Mouse (Mus musculus) liver, embryonic 15.5 days (tissue): Measurements from ENCODE around the gene Dync2h1. TPM values are rescaled to one million over a fixed set of nuclear protein-coding genes. Genes with fewer than 3 reads are reported as not detected.

ENCODE experiments used
- ATAC-seq: fragments of 200-750 bp; cut with Nextera tagmentation; 2 replicates; pipeline ENCODE4 v1.8.0; 2017; ENCODE audit warnings: moderate number of reproducible peaks, mild to moderate bottlenecking, moderate library complexity; ENCODE audit not compliant: insufficient read depth
- H3K27ac ChIP-seq: fragments of 300-500 bp; sonication (generic); replicated peaks from 2 replicates; pipeline ENCODE4 v1.5.1; 2015; ENCODE audit warnings: mild to moderate bottlenecking, inconsistent platforms
- H3K27me3 ChIP-seq: fragments of 300-500 bp; sonication (generic); 2 replicates; pipeline ENCODE4 v1.6.1; 2015; ENCODE audit warnings: mild to moderate bottlenecking, inconsistent platforms
- H3K36me3 ChIP-seq: fragments of 300-500 bp; sonication (generic); replicated peaks from 2 replicates; pipeline ENCODE4 v1.6.1; 2015; ENCODE audit warnings: moderate library complexity, mild to moderate bottlenecking, inconsistent platforms
- H3K4me1 ChIP-seq: fragments of 300-500 bp; sonication (generic); replicated peaks from 2 replicates; pipeline ENCODE4 v1.6.1; 2015; ENCODE audit warnings: inconsistent platforms
- H3K4me2 ChIP-seq: fragments of 300-500 bp; sonication (generic); 2 replicates; pipeline ENCODE4 v1.6.1; 2015; ENCODE audit warnings: moderate library complexity, mild to moderate bottlenecking, inconsistent platforms
- H3K4me3 ChIP-seq: fragments of 300-500 bp; sonication (generic); replicated peaks from 2 replicates; pipeline ENCODE4 v1.5.1; 2015; ENCODE audit warnings: mild to moderate bottlenecking, inconsistent platforms
- H3K9ac ChIP-seq: fragments of 300-500 bp; sonication (generic); 2 replicates; pipeline ENCODE4 v1.6.1; 2015; ENCODE audit warnings: moderate library complexity, mild to moderate bottlenecking, inconsistent platforms
- H3K9me3 ChIP-seq: fragments of 300-500 bp; sonication (generic); replicated peaks from 2 replicates; pipeline ENCODE4 v1.6.1; 2016; ENCODE audit warnings: inconsistent platforms
- WGBS: fragments of 180-500 bp; shearing (Covaris S2); methylation state at CpG from one replicate; pipeline ENCODE4 v1.1.7; 2015; ENCODE audit warnings: mixed read lengths; ENCODE audit not compliant: insufficient replicate concordance; 5-methylcytosine and 5-hydroxymethylcytosine counted together
- polyA plus RNA-seq: library from polyadenylated mRNA; unstranded; fragments of >200 nt; fragmentation: Nextera tagmentation; extraction: Ambion mirVana; gene quantifications from 2 replicates; pipeline ENCODE4 v1.2.1, GENCODE M21; 2015

Gene Dync2h1
- polyA plus RNA-seq, 1 experiment from 2014 or later = 1.7 TPM

DNA sequence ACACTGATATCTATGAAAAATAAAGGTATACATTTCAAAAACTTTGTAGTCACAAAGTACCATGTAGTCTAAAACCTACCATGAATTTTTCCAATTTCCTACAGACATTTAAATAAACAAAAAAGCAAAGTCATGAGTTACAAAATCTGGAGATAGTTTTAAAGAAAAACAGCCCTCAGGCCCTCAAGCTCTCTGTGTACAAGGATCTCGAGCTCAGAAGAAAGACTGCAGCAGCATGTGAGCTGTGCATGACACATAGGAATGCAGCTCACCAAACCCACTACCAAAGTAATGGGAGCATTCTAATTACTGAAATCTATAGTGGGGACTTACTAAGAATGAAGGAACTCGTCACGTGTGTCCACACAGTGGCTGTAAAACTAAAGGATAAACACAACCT is 24.5 kb downstream of the Dync2h1 start:
- no peak overlapping the region for H3K4me3 ChIP-seq
- H3K9ac ChIP-seq = no peak overlapping the region
- H3K4me2 ChIP-seq = no peak overlapping the region
- WGBS = 68% methylated on average over 3 of the region's 3 CpGs
- no peaks in the 10 kb centered on the region for H3K27me3 ChIP-seq
- H3K4me1 ChIP-seq = no peaks in the 10 kb centered on the region
- no peaks in the 10 kb centered on the region for H3K9me3 ChIP-seq
- H3K36me3 ChIP-seq = 0 out of 2 replicates have a peak, but pooled peaks cover 2% of the 10 kb centered on the region
- ATAC-seq = no peak
- no peak overlapping the region for H3K27ac ChIP-seq

DNA sequence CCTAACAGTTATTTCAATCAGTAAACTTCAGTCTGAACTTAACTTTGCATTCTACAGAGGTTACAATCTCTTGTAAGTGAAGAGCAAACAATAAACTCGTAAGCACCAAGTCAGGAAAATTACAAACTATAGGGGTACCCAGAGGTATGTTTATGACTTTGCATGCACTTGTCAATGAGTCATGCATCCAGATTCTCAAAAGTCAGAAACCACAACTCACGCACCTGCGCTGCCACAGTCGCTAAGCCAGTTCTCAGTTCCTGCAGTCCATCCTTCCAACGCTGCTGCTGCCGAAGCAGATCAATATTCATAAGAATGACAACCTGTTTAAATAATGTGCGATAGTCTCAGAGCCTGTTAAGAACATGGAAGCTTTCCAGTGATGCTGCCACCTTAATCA is 25.6 kb downstream of the Dync2h1 start:
- H3K27me3 ChIP-seq = no peaks in the 10 kb centered on the region
- no peak for ATAC-seq
- no peak overlapping the region for H3K9ac ChIP-seq
- H3K27ac ChIP-seq = no peak overlapping the region
- whole genome bisulfite sequencing = 78% methylated on average over 7 of the region's 7 CpGs
- no peak overlapping the region for H3K4me3 ChIP-seq
- H3K4me1 ChIP-seq = no peaks in the 10 kb centered on the region
- H3K9me3 ChIP-seq = no peaks in the 10 kb centered on the region
- H3K4me2 ChIP-seq = no peak overlapping the region
- H3K36me3 ChIP-seq = 0 out of 2 replicates have a peak, but pooled peaks cover 2% of the 10 kb centered on the region

- no peak overlapping the region for H3K4me3 ChIP-seq
- no peak overlapping the region for H3K4me2 ChIP-seq
- H3K36me3 ChIP-seq = no peaks in the 10 kb centered on the region
- no peaks in the 10 kb centered on the region for H3K4me1 ChIP-seq
- H3K9ac ChIP-seq = no peak overlapping the region
- 48% methylated on average over 2 of the region's 2 CpGs for WGBS
- no peak for ATAC-seq
- no peaks in the 10 kb centered on the region for H3K9me3 ChIP-seq
- no peak overlapping the region for H3K27ac ChIP-seq
- no peaks in the 10 kb centered on the region for H3K27me3 ChIP-seq
These were observed 29.9 kb downstream of the Dync2h1 start for GRCm38 (mm10) chr9:7154391-7154790.

DNA sequence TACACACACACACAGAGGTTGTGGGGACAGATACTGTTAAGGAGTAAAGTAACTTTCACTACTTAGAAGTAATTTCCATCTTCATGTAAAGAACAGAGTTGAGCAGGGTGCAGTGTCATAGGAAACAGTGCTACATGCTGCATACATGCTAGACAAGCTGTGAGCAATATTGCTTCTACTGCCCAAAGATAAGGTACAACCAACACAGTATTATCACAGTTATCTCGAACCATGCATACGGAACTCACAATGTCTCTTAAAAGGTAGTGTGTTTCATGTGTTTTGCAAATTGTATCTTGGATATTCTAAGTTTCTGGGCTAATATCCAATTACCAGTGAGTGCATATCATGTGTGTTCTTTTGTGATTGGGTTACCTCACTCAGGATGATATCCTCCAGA is 61.4 kb downstream of the Dync2h1 start:
- Histone ChIP-seq H3K4me2 (no peak overlapping the region), H3K27ac (no peak overlapping the region), H3K27me3 (no peaks in the 10 kb centered on the region), H3K4me1 (no peaks in the 10 kb centered on the region), H3K4me3 (no peak overlapping the region), H3K9me3 (no peaks in the 10 kb centered on the region), H3K9ac (no peak overlapping the region), H3K36me3 (no peaks in the 10 kb centered on the region)
- 38% methylated on average over 2 of the region's 2 CpGs for WGBS
- ATAC-seq = no peak

DNA sequence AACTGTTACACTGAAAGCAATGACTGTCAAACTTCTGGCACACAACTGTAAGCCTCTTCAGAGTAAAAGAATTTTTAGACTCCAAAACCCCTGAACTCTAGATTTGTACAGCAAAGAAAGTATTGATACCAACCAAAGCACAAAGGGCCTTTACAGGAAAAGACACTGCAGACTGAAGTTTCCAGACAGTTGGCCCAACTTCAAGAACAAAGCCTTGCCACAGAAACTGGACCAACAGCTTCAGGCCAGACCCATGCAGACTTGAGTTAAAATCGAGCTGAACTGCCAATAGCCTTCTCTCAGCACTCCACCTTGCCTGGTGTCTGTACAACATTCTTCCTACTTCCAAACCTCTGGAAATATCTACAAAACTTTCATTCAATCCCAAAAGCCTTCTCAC is 74.1 kb downstream of the Dync2h1 start:
- no peaks in the 10 kb centered on the region for H3K4me1 ChIP-seq

DNA sequence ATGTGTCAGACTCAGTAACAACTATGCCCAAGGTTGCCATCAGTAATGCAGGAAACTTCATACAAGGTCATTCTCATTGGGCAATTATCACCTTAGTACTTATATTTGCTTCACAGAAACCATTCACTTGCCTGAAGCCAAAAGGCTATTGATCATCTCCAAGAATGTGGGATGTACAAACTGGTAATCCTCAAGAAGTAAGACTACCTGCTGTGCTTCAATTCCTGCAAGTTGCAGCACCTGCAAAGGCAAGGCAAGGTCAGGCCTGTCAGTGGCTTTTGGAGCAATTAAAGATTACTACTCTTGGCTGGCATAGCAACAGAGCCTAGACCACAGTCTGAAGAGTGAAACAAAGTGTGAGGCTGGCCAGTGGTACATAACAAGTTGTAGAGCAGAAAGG is 82.9 kb downstream of the Dync2h1 start:
- no peaks in the 10 kb centered on the region for H3K4me1 ChIP-seq
- no peak overlapping the region for H3K9ac ChIP-seq
- H3K4me3 ChIP-seq = no peak overlapping the region
- H3K36me3 ChIP-seq = no peaks in the 10 kb centered on the region
- H3K9me3 ChIP-seq = no peaks in the 10 kb centered on the region
- H3K4me2 ChIP-seq = no peak overlapping the region
- no peak for ATAC-seq
- no peak overlapping the region for H3K27ac ChIP-seq
- H3K27me3 ChIP-seq = no peaks in the 10 kb centered on the region

More for the DNA sequence above, 74.1 kb downstream of the Dync2h1 start:
- H3K36me3 ChIP-seq = no peaks in the 10 kb centered on the region
- H3K27ac ChIP-seq = no peak overlapping the region
- H3K9me3 ChIP-seq = no peaks in the 10 kb centered on the region
- WGBS = 45% methylated on average over 1 of the region's 1 CpGs
- ATAC-seq = no peak
- H3K4me3 ChIP-seq = no peak overlapping the region
- no peaks in the 10 kb centered on the region for H3K27me3 ChIP-seq
- H3K9ac ChIP-seq = no peak overlapping the region
- H3K4me2 ChIP-seq = no peak overlapping the region

- H3K9me3 ChIP-seq = no peaks in the 10 kb centered on the region
- H3K27ac ChIP-seq = no peak overlapping the region
- H3K4me2 ChIP-seq = no peak overlapping the region
- 52% methylated on average over 2 of the region's 2 CpGs for WGBS
- no peak for ATAC-seq
- H3K9ac ChIP-seq = no peak overlapping the region
- H3K4me1 ChIP-seq = no peaks in the 10 kb centered on the region
- no peaks in the 10 kb centered on the region for H3K27me3 ChIP-seq
- H3K36me3 ChIP-seq = no peaks in the 10 kb centered on the region
- H3K4me3 ChIP-seq = no peak overlapping the region
These were observed 109.6 kb downstream of the Dync2h1 start for GRCm38 (mm10) chr9:7074625-7075024.

GRCm38 (mm10) chr9:7070846-7071245 is 113.4 kb downstream of the Dync2h1 start:
- no peak for ATAC-seq
- H3K9me3 ChIP-seq = no peaks in the 10 kb centered on the region
- no peak overlapping the region for H3K4me2 ChIP-seq
- no peaks in the 10 kb centered on the region for H3K4me1 ChIP-seq
- no peak overlapping the region for H3K9ac ChIP-seq
- H3K27me3 ChIP-seq = no peaks in the 10 kb centered on the region
- H3K4me3 ChIP-seq = no peak overlapping the region
- no peak overlapping the region for H3K27ac ChIP-seq
- WGBS = 62% methylated on average over 3 of the region's 3 CpGs
- H3K36me3 ChIP-seq = no peaks in the 10 kb centered on the region

GRCm38 (mm10) chr9:7050588-7050987 is 133.7 kb downstream of the Dync2h1 start:
- no peaks in the 10 kb centered on the region for H3K27me3 ChIP-seq
- 59% methylated on average over 3 of the region's 3 CpGs for WGBS
- no peak overlapping the region for H3K4me3 ChIP-seq
- H3K9me3 ChIP-seq = no peaks in the 10 kb centered on the region
- H3K4me1 ChIP-seq = no peaks in the 10 kb centered on the region
- H3K4me2 ChIP-seq = no peak overlapping the region
- H3K36me3 ChIP-seq = no peaks in the 10 kb centered on the region
- no peak for ATAC-seq
- no peak overlapping the region for H3K27ac ChIP-seq
- H3K9ac ChIP-seq = no peak overlapping the region

DNA sequence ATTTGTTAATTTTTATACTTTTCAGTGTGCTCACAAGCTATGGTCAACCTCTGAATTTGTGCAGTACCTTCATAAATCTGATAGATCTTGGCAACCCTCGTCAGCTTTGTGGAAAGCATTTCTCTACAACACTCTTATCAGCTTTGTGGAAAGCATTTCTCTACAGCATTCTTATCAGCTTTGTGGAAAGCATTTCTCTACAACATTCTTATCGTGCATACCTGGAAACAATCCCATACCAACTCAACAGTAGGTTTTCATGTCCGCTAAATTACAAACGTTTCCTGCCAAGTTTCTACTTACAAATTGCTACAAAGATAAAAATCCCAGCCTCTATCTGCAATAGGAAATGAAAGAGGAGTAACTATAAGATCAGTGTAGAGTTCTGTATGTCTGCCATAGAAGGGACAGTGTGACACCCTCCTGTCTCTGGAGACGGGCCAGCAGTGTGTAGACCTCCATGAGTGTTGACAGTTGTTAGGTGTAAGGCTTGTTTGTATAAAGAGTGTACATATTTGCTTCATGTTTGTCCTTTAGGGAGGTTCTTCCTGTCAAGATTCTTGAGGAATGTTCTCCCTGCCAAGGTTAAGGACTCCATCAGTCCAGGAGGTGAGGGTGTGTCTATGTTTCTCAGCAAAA is 141.5 kb downstream of the Dync2h1 start:
- Histone ChIP-seq H3K4me1 (no peaks in the 10 kb centered on the region), H3K4me2 (no peak overlapping the region), H3K9ac (no peak overlapping the region), H3K27ac (no peak overlapping the region), H3K36me3 (no peaks in the 10 kb centered on the region; the same call in 1 of the 2 replicates), H3K9me3 (no peaks in the 10 kb centered on the region), H3K4me3 (no peak overlapping the region), H3K27me3 (no peaks in the 10 kb centered on the region)
- no peak for ATAC-seq
- 52% methylated on average over 5 of the region's 5 CpGs for WGBS

GRCm38 (mm10) chr9:7041231-7041630 is 143.0 kb downstream of the Dync2h1 start:
- Histone ChIP-seq H3K27ac (no peak overlapping the region), H3K36me3 (no peaks in the 10 kb centered on the region; the same call in 1 of the 2 replicates), H3K4me1 (no peaks in the 10 kb centered on the region), H3K27me3 (no peaks in the 10 kb centered on the region), H3K4me2 (no peak overlapping the region), H3K9ac (no peak overlapping the region), H3K4me3 (no peak overlapping the region), H3K9me3 (no peaks in the 10 kb centered on the region)
- no peak for ATAC-seq
- 65% methylated on average over 5 of the region's 5 CpGs for WGBS

DNA sequence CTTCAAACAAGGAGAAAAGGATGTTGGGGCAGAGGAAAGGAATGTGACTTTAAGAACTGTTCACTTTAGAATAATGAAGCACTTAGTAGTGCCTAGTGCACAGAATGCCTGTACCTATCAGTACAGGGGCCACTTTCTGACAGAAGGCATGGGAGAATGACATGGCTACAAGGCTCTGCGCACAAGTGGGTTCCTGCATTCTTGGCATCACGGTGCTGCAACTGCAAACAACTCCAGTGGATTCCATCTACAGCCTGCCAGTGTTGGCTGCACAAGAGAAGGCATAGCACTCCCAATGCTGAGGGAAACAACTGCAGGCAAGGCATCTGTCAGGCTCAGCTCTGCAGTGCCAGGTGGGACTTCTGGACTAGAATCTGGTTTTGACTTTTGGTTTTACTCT is 151.7 kb downstream of the Dync2h1 start:
- ATAC-seq = no peak
- H3K9ac ChIP-seq = no peak overlapping the region
- H3K4me2 ChIP-seq = no peak overlapping the region
- no peaks in the 10 kb centered on the region for H3K4me1 ChIP-seq
- H3K27me3 ChIP-seq = no peaks in the 10 kb centered on the region
- H3K9me3 ChIP-seq = no peaks in the 10 kb centered on the region
- no peak overlapping the region for H3K4me3 ChIP-seq
- H3K36me3 ChIP-seq = no peaks in the 10 kb centered on the region
- no peak overlapping the region for H3K27ac ChIP-seq
- 78% methylated on average over 2 of the region's 2 CpGs for WGBS
